Mouse (Mus musculus) heart, postnatal 0 days (tissue): ENCODE results near the gene Pcca. TPM values are rescaled to one million over a fixed set of nuclear protein-coding genes. Genes with fewer than 3 reads are reported as not detected.
"Not testable (repeated sequence)": the region's sequence is repeated elsewhere in the genome, so short reads cannot be mapped to it uniquely, and the experiment has no call there.

Experiments used
- ATAC-seq: fragments of 200-750 bp; cut with Nextera tagmentation; 2 replicates; pipeline ENCODE4 v1.8.0; 2017; ENCODE audit warnings: low read depth, moderate number of reproducible peaks, moderate library complexity; ENCODE audit not compliant: insufficient read depth
- DNase-seq: peaks from one replicate; pipeline ENCODE4 v3.0.0-alpha.2; 2016; ENCODE audit warnings: low spot score
- H3K27ac ChIP-seq: fragments of 300-500 bp; sonication (generic); 2 replicates; pipeline ENCODE4 v1.5.1; 2014; ENCODE audit warnings: low read depth, mild to moderate bottlenecking
- H3K27me3 ChIP-seq: fragments of 300-500 bp; sonication (generic); 2 replicates; pipeline ENCODE4 v1.6.1; 2014; ENCODE audit warnings: low read length, mixed read lengths; ENCODE audit not compliant: control insufficient read depth, insufficient read depth
- H3K36me3 ChIP-seq: fragments of 300-500 bp; sonication (generic); replicated peaks from 2 replicates; pipeline ENCODE4 v1.6.1; 2014; ENCODE audit warnings: low read length, mixed read lengths; ENCODE audit not compliant: control insufficient read depth, insufficient read depth
- H3K4me1 ChIP-seq: fragments of 300-500 bp; sonication (generic); 2 replicates; pipeline ENCODE4 v1.6.1; 2014; ENCODE audit warnings: antibody characterized with exemption; ENCODE audit not compliant: control insufficient read depth, insufficient read depth
- H3K4me2 ChIP-seq: fragments of 300-500 bp; sonication (generic); 2 replicates; pipeline ENCODE4 v1.6.1; 2014; ENCODE audit warnings: low read depth, mild to moderate bottlenecking, low read length, moderate library complexity
- H3K4me3 ChIP-seq: fragments of 300-500 bp; sonication (generic); 2 replicates; pipeline ENCODE4 v1.5.1; 2014; ENCODE audit warnings: low read depth, low read length
- H3K9ac ChIP-seq: fragments of 300-500 bp; sonication (generic); replicated peaks from 2 replicates; pipeline ENCODE4 v1.6.1; 2014; ENCODE audit warnings: low read depth, low read length, mixed read lengths
- H3K9me3 ChIP-seq: fragments of 300-500 bp; sonication (generic); replicated peaks from 2 replicates; pipeline ENCODE4 v1.6.1; 2016; ENCODE audit warnings: low read length; ENCODE audit not compliant: control insufficient read depth
- CTCF ChIP-seq: IDR thresholded peaks from 2 replicates; pipeline ENCODE4 v1.5.1; 2016; ENCODE audit warnings: antibody characterized with exemption, control low read depth, low read depth
- EP300 ChIP-seq: IDR thresholded peaks from 2 replicates; pipeline ENCODE4 v1.6.1; 2016; ENCODE audit warnings: antibody characterized with exemption, low read depth
- WGBS: fragments of 180-500 bp; shearing (Covaris S2); extraction: QIAGEN DNeasy Blood & Tissue Kit; methylation state at CpG from one replicate; pipeline ENCODE4 v1.1.7; 2014; 5-methylcytosine and 5-hydroxymethylcytosine counted together
- polyA plus RNA-seq: library from polyadenylated mRNA; unstranded; fragments of >200 nt; fragmentation: Nextera tagmentation; extraction: Ambion mirVana; gene quantifications from 2 replicates; pipeline ENCODE4 v1.2.1, GENCODE M21; 2015
- total RNA-seq: library from RNA; depleted of rRNA; stranded (reverse); fragments of >200 nt; gene quantifications from 2 replicates; pipeline ENCODE4 v1.2.3, GENCODE M21; 2014; ENCODE audit warnings: low replicate concordance

Gene Pcca
- total and polyA plus RNA-seq, 2 experiments from 2014 or later, result 17.0 to 31.2 TPM

DNA sequence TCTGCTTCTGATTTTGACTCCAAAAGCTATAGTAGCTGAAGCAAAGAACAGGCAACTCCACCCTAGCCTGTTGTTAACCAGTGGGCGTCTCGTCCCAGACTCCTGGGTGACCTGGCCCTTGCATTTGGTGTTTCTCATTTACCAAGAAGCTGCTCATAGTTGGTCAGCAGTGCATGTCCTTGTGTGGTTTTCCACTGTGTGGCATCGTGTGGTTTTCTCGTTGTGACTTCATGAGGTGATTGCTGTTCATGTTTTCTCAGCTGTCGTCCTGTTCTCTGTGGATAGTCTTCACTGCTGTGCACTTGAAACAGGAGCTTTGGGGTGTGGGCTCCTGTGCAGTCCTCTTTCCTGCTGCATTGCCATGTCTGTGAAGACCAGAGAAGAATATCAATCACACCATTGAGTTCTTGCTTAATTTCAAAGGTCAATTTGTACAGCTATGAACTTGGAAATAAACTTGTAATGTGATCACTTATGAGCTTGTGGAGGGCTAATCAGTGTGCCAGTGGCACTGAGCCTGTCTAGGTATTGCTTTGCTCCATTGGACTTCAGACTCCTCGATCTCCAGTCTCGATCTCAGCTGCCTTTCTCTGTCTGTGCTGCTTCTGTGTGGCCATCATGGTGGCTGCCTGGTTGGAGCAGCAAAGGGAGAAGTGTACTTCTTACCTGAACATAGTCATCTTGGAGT, 40.1 kb downstream of the Pcca start:
- ATAC-seq, result no peak
- no peaks in the 10 kb centered on the region for H3K36me3 ChIP-seq
- WGBS, result 87% methylated on average over 7 of the region's 7 CpGs

DNA sequence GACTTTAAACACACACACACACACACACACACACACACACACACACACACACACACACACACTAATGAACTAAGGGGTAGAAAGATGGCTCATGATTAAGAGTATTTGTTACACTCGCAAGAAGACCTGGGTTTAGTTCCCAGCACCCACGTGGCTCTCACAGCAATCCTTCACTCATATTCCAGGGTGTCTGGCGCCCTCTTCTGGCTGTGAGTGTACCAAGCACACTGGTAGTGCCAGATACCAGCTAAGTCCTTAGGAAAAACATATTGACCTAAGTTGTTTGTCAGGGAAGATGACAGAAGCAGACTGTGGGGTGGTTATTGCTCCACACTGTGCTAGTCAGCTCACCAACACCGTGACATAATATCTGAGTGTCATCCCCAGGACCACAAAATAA, 43.7 kb downstream of the Pcca start:
- no peaks in the 10 kb centered on the region for H3K9me3 ChIP-seq
- no peak overlapping the region for H3K27ac ChIP-seq
- H3K36me3 ChIP-seq, result 0 out of 2 replicates have a peak, but pooled peaks cover 4% of the 10 kb centered on the region
- H3K4me3 ChIP-seq, result no peak overlapping the region
- WGBS, result 81% methylated on average over 4 of the region's 4 CpGs
- ATAC-seq, result no peak
- no peak for DNase-seq
- H3K27me3 ChIP-seq, result no peaks in the 10 kb centered on the region
- no peak for TF ChIP-seq EP300
- TF ChIP-seq CTCF, result no peak
- 0 out of 2 replicates have a peak, but pooled peaks cover 4% of the 10 kb centered on the region for H3K4me1 ChIP-seq
- no peak overlapping the region for H3K4me2 ChIP-seq
- H3K9ac ChIP-seq, result no peak overlapping the region

More for the DNA sequence above, 40.1 kb downstream of the Pcca start:
- H3K9me3 ChIP-seq, result no peaks in the 10 kb centered on the region
- no peak overlapping the region for H3K27ac ChIP-seq
- no peak overlapping the region for H3K4me2 ChIP-seq
- H3K9ac ChIP-seq, result no peak overlapping the region
- no peak for DNase-seq
- no peak overlapping the region for H3K4me3 ChIP-seq
- no peaks in the 10 kb centered on the region for H3K4me1 ChIP-seq
- TF ChIP-seq CTCF (no peak), EP300 (no peak)
- H3K27me3 ChIP-seq, result no peaks in the 10 kb centered on the region

DNA sequence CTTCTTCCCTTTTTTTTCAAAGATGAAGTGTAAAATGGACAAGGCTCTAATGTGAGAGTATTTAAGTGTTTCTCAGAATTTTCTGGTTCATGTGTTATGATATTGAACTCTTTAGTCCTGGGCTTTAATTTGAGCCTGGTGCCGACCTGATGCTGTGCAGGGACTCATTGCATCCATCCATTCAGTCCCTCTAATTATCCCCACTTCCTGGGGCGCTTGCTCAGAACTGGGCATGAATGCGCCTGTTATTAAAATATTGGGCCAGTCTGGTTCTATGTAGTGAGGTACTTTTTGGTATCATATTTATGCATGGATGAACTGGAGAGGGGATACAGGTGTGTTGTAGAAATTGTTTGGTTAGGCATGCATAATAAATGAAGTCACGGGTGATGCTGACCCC, 47.9 kb downstream of the Pcca start:
- Histone ChIP-seq H3K4me2 (no peak overlapping the region), H3K9me3 (no peaks in the 10 kb centered on the region), H3K4me3 (no peak overlapping the region), H3K27me3 (no peaks in the 10 kb centered on the region), H3K4me1 (0 out of 2 replicates have a peak, but pooled peaks cover 4% of the 10 kb centered on the region), H3K27ac (no peak overlapping the region), H3K9ac (no peak overlapping the region), H3K36me3 (0 out of 2 replicates have a peak, but pooled peaks cover 4% of the 10 kb centered on the region)
- ATAC-seq (no peak), DNase-seq (no peak)
- WGBS, result 84% methylated on average over 4 of the region's 4 CpGs
- TF ChIP-seq CTCF (no peak), EP300 (no peak)

DNA sequence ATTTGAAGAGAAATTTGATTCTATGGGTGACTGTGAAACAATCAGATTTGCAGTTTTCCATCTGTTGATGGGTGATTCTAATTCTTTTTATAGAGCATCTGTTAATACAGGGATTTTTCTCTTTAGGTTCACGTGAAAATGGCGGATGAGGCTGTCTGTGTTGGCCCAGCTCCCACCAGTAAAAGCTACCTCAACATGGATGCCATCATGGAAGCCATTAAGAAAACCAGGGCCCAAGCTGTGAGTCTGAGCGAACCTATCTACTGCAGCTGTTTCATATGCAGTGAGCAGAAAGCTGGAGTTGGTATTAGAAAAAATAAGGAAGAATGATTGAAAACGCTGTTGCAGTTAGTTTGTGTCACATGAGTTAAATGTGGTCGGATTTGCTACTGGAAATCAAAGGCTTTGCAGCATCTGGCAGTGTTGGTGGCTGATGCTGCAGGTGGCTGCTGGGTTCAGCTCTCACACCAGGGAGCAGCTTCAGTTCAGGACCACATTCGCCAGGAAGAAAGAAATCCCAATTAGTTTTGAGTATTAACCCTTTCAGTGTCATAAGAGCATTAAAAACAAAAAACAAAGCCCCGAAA, 48.5 kb downstream of the Pcca start:
- Histone ChIP-seq H3K4me2 (no peak overlapping the region), H3K9ac (no peak overlapping the region), H3K27me3 (no peaks in the 10 kb centered on the region), H3K4me1 (0 out of 2 replicates have a peak, but pooled peaks cover 4% of the 10 kb centered on the region), H3K4me3 (no peak overlapping the region), H3K27ac (no peak overlapping the region), H3K36me3 (0 out of 2 replicates have a peak, but pooled peaks cover 4% of the 10 kb centered on the region), H3K9me3 (no peaks in the 10 kb centered on the region)
- WGBS, result 76% methylated on average over 7 of the region's 7 CpGs
- TF ChIP-seq CTCF (no peak), EP300 (no peak)
- no peak for DNase-seq
- ATAC-seq, result no peak

DNA sequence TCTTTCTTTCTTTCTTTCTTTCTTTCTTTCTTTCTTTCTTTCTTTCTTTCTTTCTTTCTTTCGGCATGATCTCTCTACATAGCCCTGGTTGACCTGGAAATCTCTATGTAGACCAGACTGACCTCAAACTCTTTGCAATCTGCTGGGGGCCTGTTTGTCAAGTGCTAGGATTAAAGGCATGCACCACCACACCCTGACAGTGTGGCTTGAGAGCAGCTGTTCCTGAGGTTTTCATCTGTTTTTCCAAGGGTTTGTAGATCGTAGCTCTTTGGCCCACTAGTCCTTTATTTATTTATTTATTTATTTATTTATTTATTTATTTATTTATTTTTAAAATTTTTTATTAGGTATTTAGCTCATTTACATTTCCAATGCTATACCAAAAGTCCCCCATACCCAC, 50.0 kb downstream of the Pcca start:
- not testable (repeated sequence) for H3K9me3 ChIP-seq, H3K36me3 ChIP-seq, H3K27ac ChIP-seq, DNase-seq, H3K4me2 ChIP-seq, H3K27me3 ChIP-seq, H3K4me1 ChIP-seq, ATAC-seq, H3K9ac ChIP-seq, H3K4me3 ChIP-seq
- WGBS, result 79% methylated on average over 2 of the region's 2 CpGs
